Mouse (Mus musculus): Measurements from ENCODE around the gene Nudt12.

DNA sequence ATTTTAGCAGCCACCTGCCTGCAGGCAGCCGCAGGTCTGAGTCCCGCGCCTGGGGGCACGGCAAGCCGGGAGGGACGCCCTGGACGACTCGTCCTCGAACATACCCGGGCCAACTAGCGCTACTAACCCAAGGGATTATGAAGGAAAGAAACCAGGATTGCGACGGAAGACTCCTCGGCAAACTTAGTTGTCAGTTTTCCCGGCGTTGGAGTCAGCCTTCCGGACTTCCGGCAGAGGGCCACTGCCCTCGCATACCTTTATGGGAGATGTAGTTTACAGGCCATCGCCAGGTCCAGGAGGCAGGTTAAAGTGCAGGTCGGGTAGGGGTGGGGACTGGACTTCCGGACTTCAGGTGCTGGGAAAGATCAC lies at the start of gene Nudt12:
- TF ChIP-seq POLR2A (IDR thresholded peaks at IDR 0.05; ENCODE audit: insufficient read depth, low read depth, low read length) (no peak), CTCF (IDR thresholded peaks at IDR 0.05; ENCODE audit: insufficient read depth, low read depth, low read length) (no peak)
